Mouse (Mus musculus) ES-Bruce4 (cell line): Measurements from ENCODE around the gene Heatr4.

Experiments used
- CTCF ChIP-seq: IDR thresholded peaks from one replicate; pipeline ENCODE4 v1.8.1; 2011; ENCODE audit warnings: low read depth, low read length
- EP300 ChIP-seq: IDR thresholded peaks from 2 replicates; pipeline ENCODE4 v1.6.1; 2011; ENCODE audit warnings: low read depth, low read length; ENCODE audit not compliant: insufficient read depth

GRCm38 (mm10) chr12:83987583-83988441 is 3.2 kb upstream of the Heatr4 start, which contains the start of gene Acot2:
- TF ChIP-seq CTCF (peak; percentile 21), EP300 (no peak)
